In the genomic region with DNA sequence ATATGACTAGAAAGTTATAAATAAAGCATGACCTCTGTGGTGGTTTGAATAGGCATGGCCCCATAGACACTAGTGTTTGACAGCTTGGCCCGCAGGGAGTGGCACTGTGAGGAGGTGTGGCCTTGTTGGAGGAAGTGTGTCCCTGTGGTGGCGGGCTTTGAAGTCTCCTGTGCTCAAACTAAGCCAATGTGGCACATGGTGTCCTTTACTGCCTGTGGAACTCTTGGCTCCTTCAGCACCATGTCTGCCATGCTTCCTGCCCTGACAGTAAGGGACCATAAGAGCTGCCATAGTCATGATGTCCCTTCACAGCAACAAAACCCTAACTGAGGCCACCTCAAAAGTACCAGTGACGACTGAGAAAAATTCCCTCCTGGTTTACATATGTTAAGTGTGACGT, we compare ENCODE assay signal across 15 mouse cellular contexts.
"Had no signal": no experiment of that assay in that cellular context is flagged by ENCODE, and none has a peak within 500 bp of the region (broad histone marks: within the 10 kb centered on the region; RNA-seq: fewer than 3 reads in every experiment).

No protein-coding gene starts in this region.

- H3K4me2 ChIP-seq: limb, embryonic 12.5 days; liver, embryonic 13.5 days; lung, embryonic 15.5 days; midbrain, embryonic 13.5 days; neural tube, embryonic 12.5 days had no signal

- H3K9ac ChIP-seq: limb, embryonic 12.5 days; liver, embryonic 13.5 days; liver, postnatal 0 days; lung, embryonic 15.5 days; midbrain, embryonic 13.5 days; neural tube, embryonic 12.5 days had no signal

- H3K4me3 ChIP-seq: limb, embryonic 12.5 days; liver, embryonic 13.5 days; lung, embryonic 15.5 days; midbrain, embryonic 13.5 days; neural tube, embryonic 12.5 days had no signal

- H3K27me3 ChIP-seq: limb, embryonic 12.5 days; liver, embryonic 13.5 days; midbrain, embryonic 13.5 days; neural tube, embryonic 12.5 days had no signal

- DNase-seq: kidney, adult 18-20 months; kidney, postnatal 14 days; liver; liver, embryonic 13.5 days; liver, postnatal 0 days; lung, postnatal 14 days; retina, postnatal 1 day; right cerebral cortex, postnatal 4 days; spleen, adult 18-20 months; thymus, adult 18-20 months; thymus, postnatal 25 days had no signal

- H3K27ac ChIP-seq: limb, embryonic 12.5 days; liver, embryonic 13.5 days; lung, embryonic 15.5 days; midbrain, embryonic 13.5 days; neural tube, embryonic 12.5 days had no signal

- H3K4me1 ChIP-seq: liver, embryonic 13.5 days; neural tube, embryonic 12.5 days had no signal

- H3K36me3 ChIP-seq: limb, embryonic 12.5 days; liver, embryonic 13.5 days; lung, embryonic 15.5 days; midbrain, embryonic 13.5 days; neural tube, embryonic 12.5 days had no signal

- H3K9me3 ChIP-seq: limb, embryonic 12.5 days; liver, embryonic 13.5 days; lung, embryonic 15.5 days; midbrain, embryonic 13.5 days; neural tube, embryonic 12.5 days had no signal

- ATAC-seq: liver, postnatal 0 days; midbrain, embryonic 13.5 days had no signal
